Mouse (Mus musculus): Measurements from ENCODE around the gene Atxn2l.
A peak's percentile ranks its signal among the peaks of the same experiment; 100 is the strongest.

Gene Atxn2l

GRCm38 (mm10) chr7:126503273-126503878, at the start of gene Atxn2l:
Atxn2l (minus strand) TSS chr7:126503437.
- peak; percentile 97 for DNase-seq (ENCODE audit: low read depth, low spot score)

GRCm38 (mm10) chr7:126545631-126546030, 42.4 kb upstream of the Atxn2l start:
- DNase-seq (ENCODE audit: low read depth, low spot score): no peak

GRCm38 (mm10) chr7:126541661-126542060, 38.4 kb upstream of the Atxn2l start:
- DNase-seq (ENCODE audit: low read depth, low spot score): no peak

- DNase-seq (ENCODE audit: low read depth, low spot score): no peak
These were observed 34.8 kb upstream of the Atxn2l start for GRCm38 (mm10) chr7:126537820-126538585.

- DNase-seq (ENCODE audit: low read depth, low spot score): no peak
These were observed 33.2 kb upstream of the Atxn2l start for GRCm38 (mm10) chr7:126536466-126536865.

GRCm38 (mm10) chr7:126535766-126536165, 32.5 kb upstream of the Atxn2l start:
- DNase-seq (ENCODE audit: low read depth, low spot score): no peak

- DNase-seq (ENCODE audit: low read depth, low spot score): no peak
These were observed 30.2 kb upstream of the Atxn2l start for GRCm38 (mm10) chr7:126533434-126533833.

GRCm38 (mm10) chr7:126528166-126528577, 24.9 kb upstream of the Atxn2l start:
- peak; percentile 32 for DNase-seq (ENCODE audit: low read depth, low spot score)

GRCm38 (mm10) chr7:126523316-126523715, 20.1 kb upstream of the Atxn2l start:
- no peak for DNase-seq (ENCODE audit: low read depth, low spot score)

- DNase-seq (ENCODE audit: low read depth, low spot score): no peak
These were observed 16.3 kb upstream of the Atxn2l start for GRCm38 (mm10) chr7:126519513-126519912.

- no peak for DNase-seq (ENCODE audit: low read depth, low spot score)
These were observed 15.2 kb upstream of the Atxn2l start for GRCm38 (mm10) chr7:126518261-126518941.

GRCm38 (mm10) chr7:126511287-126511686, 8.1 kb upstream of the Atxn2l start:
- DNase-seq (ENCODE audit: low read depth, low spot score): no peak

GRCm38 (mm10) chr7:126507126-126507778, 4.0 kb upstream of the Atxn2l start:
- no peak for DNase-seq (ENCODE audit: low read depth, low spot score)

GRCm38 (mm10) chr7:126504913-126505312, 1.7 kb upstream of the Atxn2l start:
- no peak for DNase-seq (ENCODE audit: low read depth, low spot score)

GRCm38 (mm10) chr7:126502751-126503150, 486 bp downstream of the Atxn2l start:
- no peak for DNase-seq (ENCODE audit: low read depth, low spot score)

- peak; percentile 97 for DNase-seq (ENCODE audit: low read depth, low spot score)
These were observed 1.1 kb downstream of the Atxn2l start for GRCm38 (mm10) chr7:126502023-126502741.

- no peak for DNase-seq (ENCODE audit: low read depth, low spot score)
These were observed 1.6 kb downstream of the Atxn2l start for GRCm38 (mm10) chr7:126501684-126502022.

- no peak for DNase-seq (ENCODE audit: low read depth, low spot score)
These were observed 3.8 kb downstream of the Atxn2l start for GRCm38 (mm10) chr7:126499416-126499815.

- DNase-seq (ENCODE audit: low read depth, low spot score): no peak
These were observed 5.3 kb downstream of the Atxn2l start for GRCm38 (mm10) chr7:126497966-126498365.

- DNase-seq (ENCODE audit: low read depth, low spot score): no peak
These were observed 6.8 kb downstream of the Atxn2l start for GRCm38 (mm10) chr7:126496475-126496874.

- no peak for DNase-seq (ENCODE audit: low read depth, low spot score)
These were observed 9.1 kb downstream of the Atxn2l start for GRCm38 (mm10) chr7:126494120-126494519.

- no peak for DNase-seq (ENCODE audit: low read depth, low spot score)
These were observed 11.3 kb downstream of the Atxn2l start for GRCm38 (mm10) chr7:126491973-126492372.

Measured in brain, embryonic 18.5 days (tissue).